Mouse (Mus musculus): Measurements from ENCODE around the gene Ankrd61. TPM values are rescaled to one million over a fixed set of nuclear protein-coding genes. Genes with fewer than 3 reads are reported as not detected.

The Ankrd61 gene
- polyA plus RNA-seq, 1 experiment, result not detected

DNA sequence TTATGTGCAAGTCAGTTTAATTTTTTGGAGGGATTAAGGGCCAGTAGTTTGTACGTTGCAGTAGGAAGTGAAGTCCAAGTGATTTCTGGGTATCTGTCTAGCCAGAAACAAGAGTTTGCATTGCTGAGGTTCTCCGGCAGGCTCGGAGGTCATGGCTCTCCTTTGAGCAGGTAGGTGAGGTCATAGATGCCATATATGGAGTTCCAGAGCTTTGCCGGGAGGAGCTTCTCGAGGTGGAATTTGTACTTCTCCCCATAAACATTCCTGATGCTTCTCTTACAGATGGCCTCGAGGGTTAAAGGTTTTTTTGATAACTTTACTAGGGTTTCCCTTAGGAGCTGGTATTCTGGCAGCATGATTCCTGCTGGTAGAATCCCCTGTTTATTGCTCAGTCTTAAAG lies 6.7 kb downstream of the Ankrd61 start:
- no peak overlapping the region for H3K9ac ChIP-seq (ENCODE audit: low read depth, poor library complexity, severe bottlenecking)
- H3K27me3 ChIP-seq (ENCODE audit: control insufficient read depth, insufficient read depth, low read length, poor library complexity, severe bottlenecking), result no peaks in the 10 kb centered on the region
- no peak overlapping the region for H3K4me3 ChIP-seq (ENCODE audit: low read depth, low read length)
- no peak overlapping the region for H3K27ac ChIP-seq (ENCODE audit: insufficient read depth, low read length)
- no peaks in the 10 kb centered on the region for H3K4me1 ChIP-seq (ENCODE audit: control insufficient read depth, insufficient read depth, low read length)
- H3K9me3 ChIP-seq (replicated peaks; ENCODE audit: control insufficient read depth, insufficient read depth, low read length, poor library complexity, severe bottlenecking), result no peaks in the 10 kb centered on the region
- TF ChIP-seq CTCF (IDR thresholded peaks at IDR 0.05; ENCODE audit: low read depth, low read length) (no peak), EP300 (IDR thresholded peaks at IDR 0.05; ENCODE audit: insufficient read depth, low read depth, low read length) (no peak), POLR2A (IDR thresholded peaks at IDR 0.05; ENCODE audit: insufficient read depth, low read length) (no peak)
- H3K36me3 ChIP-seq (ENCODE audit: control insufficient read depth, insufficient read depth, low read length, poor library complexity, severe bottlenecking), result peaks cover 21% of the 10 kb centered on the region

GRCm38 (mm10) chr5:143885274-143885673 lies 12.2 kb downstream of the Ankrd61 start:
- Histone ChIP-seq H3K27ac (ENCODE audit: insufficient read depth, low read length) (no peak overlapping the region), H3K27me3 (ENCODE audit: control insufficient read depth, insufficient read depth, low read length, poor library complexity, severe bottlenecking) (no peaks in the 10 kb centered on the region), H3K36me3 (ENCODE audit: control insufficient read depth, insufficient read depth, low read length, poor library complexity, severe bottlenecking) (peaks cover 34% of the 10 kb centered on the region), H3K4me1 (ENCODE audit: control insufficient read depth, insufficient read depth, low read length) (no peaks in the 10 kb centered on the region), H3K9me3 (replicated peaks; ENCODE audit: control insufficient read depth, insufficient read depth, low read length, poor library complexity, severe bottlenecking) (no peaks in the 10 kb centered on the region), H3K4me3 (ENCODE audit: low read depth, low read length) (no peak overlapping the region), H3K9ac (ENCODE audit: low read depth, poor library complexity, severe bottlenecking) (no peak overlapping the region)
- TF ChIP-seq EP300 (IDR thresholded peaks at IDR 0.05; ENCODE audit: insufficient read depth, low read depth, low read length), result no peak
- TF ChIP-seq CTCF (IDR thresholded peaks at IDR 0.05; ENCODE audit: low read depth, low read length), result no peak
- no peak for TF ChIP-seq POLR2A (IDR thresholded peaks at IDR 0.05; ENCODE audit: insufficient read depth, low read length)

GRCm38 (mm10) chr5:143874571-143874970 lies 22.9 kb downstream of the Ankrd61 start:
- Histone ChIP-seq H3K27me3 (ENCODE audit: control insufficient read depth, insufficient read depth, low read length, poor library complexity, severe bottlenecking) (no peaks in the 10 kb centered on the region), H3K27ac (ENCODE audit: insufficient read depth, low read length) (no peak overlapping the region), H3K4me3 (ENCODE audit: low read depth, low read length) (no peak overlapping the region), H3K9me3 (replicated peaks; ENCODE audit: control insufficient read depth, insufficient read depth, low read length, poor library complexity, severe bottlenecking) (no peaks in the 10 kb centered on the region), H3K9ac (ENCODE audit: low read depth, poor library complexity, severe bottlenecking) (no peak overlapping the region), H3K4me1 (ENCODE audit: control insufficient read depth, insufficient read depth, low read length) (no peaks in the 10 kb centered on the region), H3K36me3 (ENCODE audit: control insufficient read depth, insufficient read depth, low read length, poor library complexity, severe bottlenecking) (peaks cover 10% of the 10 kb centered on the region)
- no peak for TF ChIP-seq CTCF (IDR thresholded peaks at IDR 0.05; ENCODE audit: low read depth, low read length)
- no peak for TF ChIP-seq EP300 (IDR thresholded peaks at IDR 0.05; ENCODE audit: insufficient read depth, low read depth, low read length)
- TF ChIP-seq POLR2A (IDR thresholded peaks at IDR 0.05; ENCODE audit: insufficient read depth, low read length), result no peak

- H3K4me3 ChIP-seq (ENCODE audit: low read depth, low read length), result no peak overlapping the region
- H3K9me3 ChIP-seq (replicated peaks; ENCODE audit: control insufficient read depth, insufficient read depth, low read length, poor library complexity, severe bottlenecking), result no peaks in the 10 kb centered on the region
- TF ChIP-seq EP300 (IDR thresholded peaks at IDR 0.05; ENCODE audit: insufficient read depth, low read depth, low read length) (no peak), CTCF (IDR thresholded peaks at IDR 0.05; ENCODE audit: low read depth, low read length) (no peak), POLR2A (IDR thresholded peaks at IDR 0.05; ENCODE audit: insufficient read depth, low read length) (no peak)
- no peaks in the 10 kb centered on the region for H3K4me1 ChIP-seq (ENCODE audit: control insufficient read depth, insufficient read depth, low read length)
- peaks cover 7% of the 10 kb centered on the region for H3K36me3 ChIP-seq (ENCODE audit: control insufficient read depth, insufficient read depth, low read length, poor library complexity, severe bottlenecking)
- no peak overlapping the region for H3K9ac ChIP-seq (ENCODE audit: low read depth, poor library complexity, severe bottlenecking)
- no peak overlapping the region for H3K27ac ChIP-seq (ENCODE audit: insufficient read depth, low read length)
- no peaks in the 10 kb centered on the region for H3K27me3 ChIP-seq (ENCODE audit: control insufficient read depth, insufficient read depth, low read length, poor library complexity, severe bottlenecking)
Observed at GRCm38 (mm10) chr5:143871547-143872169, 25.8 kb downstream of the Ankrd61 start.

Other genes with a start within 250 kb of the Ankrd61 start
- gene Usp42, start 165.4 kb downstream of the Ankrd61 start, polyA plus RNA-seq (2011; ENCODE audit: insufficient read depth, insufficient read length, low read depth, missing spikeins), result 18.3 and 20.6 TPM in 2 replicates
- 23.3 and 24.9 TPM in 2 replicates for gene Eif2ak1, start 79.9 kb downstream of the Ankrd61 start, polyA plus RNA-seq (2011; ENCODE audit: insufficient read depth, insufficient read length, low read depth, missing spikeins)
- gene Aimp2, start 12.2 kb upstream of the Ankrd61 start, polyA plus RNA-seq (2011; ENCODE audit: insufficient read depth, insufficient read length, low read depth, missing spikeins), result 130 and 134 TPM in 2 replicates
- 29.7 and 36.7 TPM in 2 replicates for gene Pms2, start 12.3 kb upstream of the Ankrd61 start, polyA plus RNA-seq (2011; ENCODE audit: insufficient read depth, insufficient read length, low read depth, missing spikeins)
- 1.3 and 4.3 TPM in 2 replicates for gene Gm42421, start 30.5 kb upstream of the Ankrd61 start, polyA plus RNA-seq (2011; ENCODE audit: insufficient read depth, insufficient read length, low read depth, missing spikeins)
- 2.7 and 4.4 TPM in 2 replicates for gene Rsph10b, start 35.4 kb upstream of the Ankrd61 start, polyA plus RNA-seq (2011; ENCODE audit: insufficient read depth, insufficient read length, low read depth, missing spikeins)
- gene Ccz1, start 117.2 kb upstream of the Ankrd61 start, polyA plus RNA-seq (2011; ENCODE audit: insufficient read depth, insufficient read length, low read depth, missing spikeins), result 67.4 and 69.5 TPM in 2 replicates
- gene Ocm, start 129.0 kb upstream of the Ankrd61 start, polyA plus RNA-seq (2011; ENCODE audit: insufficient read depth, insufficient read length, low read depth, missing spikeins), result not detected in 2 replicates
- gene Lmtk2, start 202.8 kb upstream of the Ankrd61 start, polyA plus RNA-seq (2011; ENCODE audit: insufficient read depth, insufficient read length, low read depth, missing spikeins), result 46.2 and 47.1 TPM in 2 replicates

All from ES-Bruce4 (cell line).